ENCODE assay signal across 9 mouse cellular contexts in genomic region chr15:77828242-77828641, GRCm38 (mm10). TPM values are rescaled to one million over a fixed set of nuclear protein-coding genes. Genes with fewer than 3 reads are reported as not detected.
DNase-seq lines count a peak whose midpoint lies in the region; ATAC-seq and TF ChIP-seq lines count a peak whose summit lies in the region.
"Had no signal": no experiment of that assay in that cellular context is flagged by ENCODE, and none has a peak within 500 bp of the region (broad histone marks: within the 10 kb centered on the region; RNA-seq: fewer than 3 reads in every experiment).

No protein-coding gene starts in this region.

- no peaks in the 10 kb centered on the region for H3K27me3 ChIP-seq in forebrain, embryonic 12.5 days
- H3K27me3 ChIP-seq in forebrain, embryonic 16.5 days (replicated peaks; ENCODE audit: control insufficient read depth, insufficient read depth, low read length), result no peaks in the 10 kb centered on the region
- no peaks in the 10 kb centered on the region for H3K27me3 ChIP-seq in kidney, embryonic 14.5 days (ENCODE audit: control insufficient read depth, insufficient read depth, low read length)
- H3K27me3 ChIP-seq in CH12.LX (replicated peaks), result no peaks in the 10 kb centered on the region
- no peaks in the 10 kb centered on the region for H3K27me3 ChIP-seq in limb, embryonic 10.5 days (ENCODE audit: low read depth, poor library complexity, severe bottlenecking)

- dilution Hi-C loops in CH12.LX (cut with MboI; ENCODE audit: extremely low pct_ligation_motif_present, extremely low pct_unique_long_range_greater_than_20kb, low sequenced_read_pairs), result no loop called here

- no peak for TF ChIP-seq RAD21 in CH12.LX (IDR thresholded peaks at IDR 0.05; ENCODE audit: low read depth, low read length)

- H3K4me3 ChIP-seq in forebrain, embryonic 12.5 days (replicated peaks), result no peak overlapping the region
- H3K4me3 ChIP-seq in forebrain, embryonic 16.5 days (replicated peaks; ENCODE audit: low read length), result no peak overlapping the region
- H3K4me3 ChIP-seq in kidney, embryonic 14.5 days (ENCODE audit: low read length), result no peak overlapping the region
- no peak overlapping the region for H3K4me3 ChIP-seq in CH12.LX (replicated peaks in 1 of 3; ENCODE audit: low read depth in 2 of 3, low read length in 2 of 3, poor library complexity in 1 of 3)
- H3K4me3 ChIP-seq in limb, embryonic 10.5 days, result no peak overlapping the region

- TF ChIP-seq EP300 in CH12.LX (IDR thresholded peaks at IDR 0.05; ENCODE audit: low read length), result peak; percentile 23; the same call in 1 of the 2 replicates

- no peak overlapping the region for H3K9ac ChIP-seq in forebrain, embryonic 12.5 days
- H3K9ac ChIP-seq in forebrain, embryonic 16.5 days (replicated peaks; ENCODE audit: low read depth, low read length), result no peak overlapping the region
- H3K9ac ChIP-seq in kidney, embryonic 14.5 days (ENCODE audit: low read depth, low read length), result no peak overlapping the region
- no peak overlapping the region for H3K9ac ChIP-seq in CH12.LX (ENCODE audit: insufficient read depth, low read depth)
- H3K9ac ChIP-seq: liver, embryonic 14.5 days had no signal

- no peak overlapping the region for H3K4me2 ChIP-seq in forebrain, embryonic 12.5 days
- H3K4me2 ChIP-seq in forebrain, embryonic 16.5 days (ENCODE audit: low read length), result no peak overlapping the region
- no peak overlapping the region for H3K4me2 ChIP-seq in kidney, embryonic 14.5 days (replicated peaks; ENCODE audit: low read depth, low read length)
- H3K4me2 ChIP-seq in CH12.LX (ENCODE audit: insufficient read depth, low read depth, poor library complexity, severe bottlenecking), result no peak overlapping the region

- ATAC-seq in forebrain, embryonic 12.5 days (ENCODE audit: low FRiP score), result no peak
- no peak for ATAC-seq in forebrain, embryonic 16.5 days
- ATAC-seq in kidney, embryonic 14.5 days (ENCODE audit: low FRiP score, low TSS enrichment), result no peak
- no peak for ATAC-seq in granulocyte monocyte progenitor cell, adult 5-6 weeks (replicated peaks; ENCODE audit: poor library complexity, severe bottlenecking)

- peak overlapping the region; percentile 61; the same call in 1 of the 2 replicates for H3K27ac ChIP-seq in forebrain, embryonic 12.5 days
- H3K27ac ChIP-seq in forebrain, embryonic 16.5 days (ENCODE audit: low read length), result no peak overlapping the region
- H3K27ac ChIP-seq in kidney, embryonic 14.5 days (ENCODE audit: low read depth, low read length), result peak overlapping the region; percentile 32; the same call in 1 of the 2 replicates
- H3K27ac ChIP-seq in CH12.LX (ENCODE audit: insufficient read depth, low read depth), result peak overlapping the region; percentile 38; the same call in 1 of the 2 replicates
- H3K27ac ChIP-seq in limb, embryonic 10.5 days, result peak overlapping the region; percentile 79; the same call in 1 of the 2 replicates
- H3K27ac ChIP-seq: liver, embryonic 14.5 days had no signal

- TF ChIP-seq POLR2A in CH12.LX (IDR thresholded peaks at IDR 0.05; ENCODE audit: low read depth, low read length), result no peak

- peaks cover 6% of the 10 kb centered on the region; the same call in 1 of the 2 replicates for H3K36me3 ChIP-seq in forebrain, embryonic 12.5 days (replicated peaks)
- no peaks in the 10 kb centered on the region for H3K36me3 ChIP-seq in forebrain, embryonic 16.5 days (ENCODE audit: control insufficient read depth, insufficient read depth)
- H3K36me3 ChIP-seq in kidney, embryonic 14.5 days (ENCODE audit: control insufficient read depth, insufficient read depth, low read length), result peaks cover 7% of the 10 kb centered on the region; the same call in 1 of the 2 replicates
- H3K36me3 ChIP-seq in CH12.LX (replicated peaks in 1 of 2; ENCODE audit: control insufficient read depth in 1 of 2, insufficient read depth in 1 of 2, low read length in 1 of 2), result peaks cover 31 to 74% of the 10 kb centered on the region in 2 experiments
- peaks cover 36% of the 10 kb centered on the region for H3K36me3 ChIP-seq in limb, embryonic 10.5 days

- 91% methylated on average over 10 of the region's 12 CpGs for WGBS in forebrain, embryonic 12.5 days
- WGBS in forebrain, embryonic 16.5 days, result 93% methylated on average over 12 of the region's 12 CpGs
- 88% methylated on average over 12 of the region's 12 CpGs for WGBS in kidney, embryonic 14.5 days
- 91% methylated on average over 12 of the region's 12 CpGs for WGBS in limb, embryonic 10.5 days

- no peak for TF ChIP-seq CTCF in CH12.LX (conservative IDR thresholded peaks at IDR 0.05 in 1 of 2, IDR thresholded peaks at IDR 0.05 in 1 of 2; ENCODE audit: low read depth in 2 of 2, low read length in 2 of 2)

- DNase-seq in kidney, postnatal 10 days, result no peak
- DNase-seq in CH12.LX (ENCODE audit: extremely low read depth), result no peak
- no peak for DNase-seq in limb, embryonic 10.5 days (ENCODE audit: low spot score)
- DNase-seq in urinary bladder, postnatal 10 days (ENCODE audit: low spot score), result no peak

- H3K79me2 ChIP-seq in CH12.LX (replicated peaks; ENCODE audit: control insufficient read depth, extremely low read depth, insufficient read depth, poor library complexity, severe bottlenecking), result peaks cover 98% of the 10 kb centered on the region

- in situ Hi-C loops in CH12.LX (cut with MboI; ENCODE audit: low pct_ligation_motif_present, low pct_unique_long_range_greater_than_20kb, low sequenced_read_pairs), result no loop called here

- H3K9me3 ChIP-seq in forebrain, embryonic 12.5 days, result no peaks in the 10 kb centered on the region
- no peaks in the 10 kb centered on the region for H3K9me3 ChIP-seq in forebrain, embryonic 16.5 days (ENCODE audit: control insufficient read depth, low read length)
- no peaks in the 10 kb centered on the region for H3K9me3 ChIP-seq in kidney, embryonic 14.5 days (ENCODE audit: control insufficient read depth, low read length)
- no peaks in the 10 kb centered on the region for H3K9me3 ChIP-seq in CH12.LX (replicated peaks; ENCODE audit: low read length)
- H3K9me3 ChIP-seq in limb, embryonic 10.5 days (replicated peaks), result no peaks in the 10 kb centered on the region

- peaks cover 24% of the 10 kb centered on the region for H3K4me1 ChIP-seq in forebrain, embryonic 12.5 days
- H3K4me1 ChIP-seq in forebrain, embryonic 16.5 days (replicated peaks; ENCODE audit: control insufficient read depth, insufficient read depth, low read length), result peaks cover 8% of the 10 kb centered on the region; the same call in 1 of the 2 replicates
- H3K4me1 ChIP-seq in kidney, embryonic 14.5 days (ENCODE audit: control insufficient read depth, insufficient read depth, low read length), result peaks cover 67% of the 10 kb centered on the region
- H3K4me1 ChIP-seq in CH12.LX (ENCODE audit: control insufficient read depth in 1 of 2, insufficient read depth in 2 of 2), result peaks cover 38 to 88% of the 10 kb centered on the region in 2 experiments
- peaks cover 32% of the 10 kb centered on the region for H3K4me1 ChIP-seq in limb, embryonic 10.5 days

TF ChIP-seq in CH12.LX, 34 proteins besides CTCF, POLR2A, EP300 and RAD21:
- TF ChIP-seq BHLHE40 (IDR thresholded peaks at IDR 0.05; ENCODE audit: low read depth, low read length), result peak; percentile 87
- TF ChIP-seq E2F4 (IDR thresholded peaks at IDR 0.05; ENCODE audit: insufficient replicate concordance, low read depth, low read length), result no peak
- TF ChIP-seq IRF4 (IDR thresholded peaks at IDR 0.05; ENCODE audit: low read depth, low read length), result peak; percentile 76
- no peak for TF ChIP-seq UBTF (IDR thresholded peaks at IDR 0.05; ENCODE audit: low read depth, low read length)
- peak; percentile 13; the same call in 1 of the 2 replicates for TF ChIP-seq MEF2A (IDR thresholded peaks at IDR 0.05; ENCODE audit: borderline replicate concordance, low read depth, low read length)
- 0 out of 2 replicates have a peak, but pooled peaks have one; percentile 10 for TF ChIP-seq JUND (conservative IDR thresholded peaks at IDR 0.05; ENCODE audit: low read depth, low read length)

RNA-seq across cellular contexts. Expression of gene Myh9, which starts 13.7 kb away (rescaled TPM):
- polyA plus RNA-seq in forebrain, embryonic 12.5 days (2016; fragmentation: Nextera tagmentation; extraction: Ambion mirVana), result 24.6 and 27.6 TPM in 2 replicates
- polyA plus RNA-seq in forebrain, embryonic 16.5 days (2015; fragmentation: Nextera tagmentation; extraction: Ambion mirVana), result 12.2 and 13.6 TPM in 2 replicates
- 43.8 and 72.3 TPM in 2 replicates for polyA plus RNA-seq in kidney, embryonic 14.5 days (2014; fragmentation: Nextera tagmentation; extraction: Ambion mirVana)
- total RNA-seq in CH12.LX (2012; rRNA removed) (128 and 146 TPM in 2 replicates), CH12.LX (2014; rRNA removed) (43.8 and 46.4 TPM in 2 replicates)
- polyA plus RNA-seq in CH12.LX (2012; ENCODE audit: insufficient read length, low read depth), result 165 and 178 TPM in 2 replicates
- 30.6 and 39.2 TPM in 2 replicates for polyA plus RNA-seq in limb, embryonic 10.5 days (2016; fragmentation: Nextera tagmentation; extraction: Ambion mirVana)
- 199 and 315 TPM in 2 replicates for total RNA-seq in granulocyte monocyte progenitor cell, adult 5-6 weeks (2014; fragmentation: Nextera tagmentation)
- total RNA-seq in granulocyte monocyte progenitor cell, adult 5-6 weeks (2017), result 285 and 305 TPM in 2 replicates
